Mouse (Mus musculus) testis, adult 2 months (tissue): ENCODE data around the gene Ago1.

ENCODE experiments used
- CTCF ChIP-seq: fragments of 200-500 bp; IDR thresholded peaks from 2 replicates; pipeline ENCODE4 v1.5.1; 2012; ENCODE audit warnings: low read depth, mild to moderate bottlenecking, inconsistent platforms, low read length, moderate library complexity; ENCODE audit not compliant: control insufficient read depth, insufficient read depth, insufficient replicate concordance
- POLR2A ChIP-seq: fragments of 200-500 bp; IDR thresholded peaks from 2 replicates; pipeline ENCODE4 v1.6.1; 2012; ENCODE audit warnings: low read depth, mild to moderate bottlenecking, inconsistent platforms, low read length, moderate library complexity; ENCODE audit not compliant: control insufficient read depth

DNA sequence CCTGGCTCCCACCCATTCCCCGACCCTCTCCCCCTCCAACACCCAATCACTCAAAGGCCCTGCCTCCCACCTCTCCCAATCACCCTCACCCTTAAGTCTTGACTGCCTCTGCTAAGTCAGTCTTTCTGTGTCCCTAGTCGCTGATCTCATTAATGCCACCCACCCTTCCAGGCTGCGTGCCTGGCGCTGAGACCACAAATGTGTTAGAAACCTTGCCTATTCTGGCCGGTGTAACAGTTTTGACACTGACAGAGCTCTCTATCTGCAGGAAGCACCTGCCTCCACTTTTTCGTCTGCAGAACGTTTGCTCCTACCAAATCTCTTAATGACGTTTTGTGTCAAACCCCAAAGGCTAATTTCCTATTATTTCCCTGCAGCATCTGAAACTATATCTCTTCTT is 542 bp upstream of the Ago1 start:
- TF ChIP-seq POLR2A (no peak), CTCF (0 out of 2 replicates have a peak, but pooled peaks have one; percentile 11)
